Mouse (Mus musculus) forebrain, embryonic 14.5 days (tissue): ENCODE data around the gene Hsd17b7. TPM values are rescaled to one million over a fixed set of nuclear protein-coding genes. Genes with fewer than 3 reads are reported as not detected.

Source experiments
- ATAC-seq: fragments of 200-750 bp; cut with Nextera tagmentation; 2 replicates; pipeline ENCODE4 v1.8.0; 2017; ENCODE audit warnings: mild to moderate bottlenecking, moderate library complexity
- DNase-seq: peaks from one replicate; pipeline ENCODE4 v3.0.0-alpha.2; 2015; ENCODE audit warnings: low spot score
- H3K27ac ChIP-seq: fragments of 300-500 bp; sonication (generic); 2 replicates; pipeline ENCODE4 v1.5.1; 2014; ENCODE audit warnings: low read depth, mild to moderate bottlenecking, control low read depth, low read length, moderate library complexity
- H3K27me3 ChIP-seq: fragments of 300-500 bp; sonication (generic); replicated peaks from 2 replicates; pipeline ENCODE4 v1.6.1; 2014; ENCODE audit warnings: low read length, control low read depth, mixed read lengths; ENCODE audit not compliant: control insufficient read depth, insufficient read depth
- H3K36me3 ChIP-seq: fragments of 300-500 bp; sonication (generic); 2 replicates; pipeline ENCODE4 v1.6.1; 2014; ENCODE audit warnings: low read length, control low read depth; ENCODE audit not compliant: control insufficient read depth, insufficient read depth
- H3K4me1 ChIP-seq: fragments of 300-500 bp; sonication (generic); 2 replicates; pipeline ENCODE4 v1.6.1; 2014; ENCODE audit warnings: antibody characterized with exemption, low read length, control low read depth; ENCODE audit not compliant: control insufficient read depth, insufficient read depth
- H3K4me2 ChIP-seq: fragments of 300-500 bp; sonication (generic); 2 replicates; pipeline ENCODE4 v1.6.1; 2014; ENCODE audit warnings: mild to moderate bottlenecking, control low read depth, low read length
- H3K4me3 ChIP-seq: fragments of 300-500 bp; sonication (generic); 2 replicates; pipeline ENCODE4 v1.5.1; 2014; ENCODE audit warnings: low read depth, low read length, control low read depth
- H3K9ac ChIP-seq: fragments of 300-500 bp; sonication (generic); 2 replicates; pipeline ENCODE4 v1.6.1; 2014; ENCODE audit warnings: mild to moderate bottlenecking, low read length, control low read depth, moderate library complexity
- H3K9me3 ChIP-seq: fragments of 300-500 bp; sonication (generic); replicated peaks from 2 replicates; pipeline ENCODE4 v1.6.1; 2016; ENCODE audit warnings: low read length, control low read depth, mixed read lengths; ENCODE audit not compliant: control insufficient read depth
- WGBS: fragments of 180-500 bp; shearing (Covaris S2); extraction: QIAGEN DNeasy Blood & Tissue Kit; methylation state at CpG from one replicate; pipeline ENCODE4 v1.1.7; 2014; 5-methylcytosine and 5-hydroxymethylcytosine counted together
- polyA plus RNA-seq: library from polyadenylated mRNA; unstranded; fragments of >200 nt; fragmentation: Nextera tagmentation; extraction: Ambion mirVana; gene quantifications from 2 replicates; pipeline ENCODE4 v1.2.1, GENCODE M21; 2014

The Hsd17b7 gene
- polyA plus RNA-seq, 1 experiment from 2014 or later = 14.4 TPM

DNA sequence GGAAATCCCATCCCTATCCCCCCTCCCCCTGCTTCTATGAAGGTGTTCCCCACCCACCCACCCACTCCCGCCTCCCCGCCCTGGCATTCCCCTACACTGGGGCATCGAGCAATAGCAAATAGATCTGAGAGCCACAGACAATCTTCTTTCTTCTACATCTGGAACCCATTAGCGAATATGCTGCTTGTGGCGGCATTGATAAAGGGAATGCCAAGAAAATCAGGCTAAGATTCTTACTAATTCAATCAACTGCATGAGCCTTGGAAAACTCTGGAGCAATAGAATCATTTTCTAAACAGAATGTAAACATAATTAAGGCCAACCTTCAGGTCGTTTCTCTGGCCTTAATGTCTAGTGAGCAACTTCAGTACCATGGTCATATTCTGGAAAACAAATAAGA, 57.5 kb downstream of the Hsd17b7 start:
- Histone ChIP-seq H3K4me2 (no peak overlapping the region), H3K27ac (no peak overlapping the region), H3K36me3 (no peaks in the 10 kb centered on the region), H3K4me1 (no peaks in the 10 kb centered on the region), H3K27me3 (no peaks in the 10 kb centered on the region), H3K4me3 (no peak overlapping the region), H3K9me3 (no peaks in the 10 kb centered on the region), H3K9ac (no peak overlapping the region)
- ATAC-seq (no peak), DNase-seq (no peak)
- WGBS = 79% methylated on average over 6 of the region's 6 CpGs

DNA sequence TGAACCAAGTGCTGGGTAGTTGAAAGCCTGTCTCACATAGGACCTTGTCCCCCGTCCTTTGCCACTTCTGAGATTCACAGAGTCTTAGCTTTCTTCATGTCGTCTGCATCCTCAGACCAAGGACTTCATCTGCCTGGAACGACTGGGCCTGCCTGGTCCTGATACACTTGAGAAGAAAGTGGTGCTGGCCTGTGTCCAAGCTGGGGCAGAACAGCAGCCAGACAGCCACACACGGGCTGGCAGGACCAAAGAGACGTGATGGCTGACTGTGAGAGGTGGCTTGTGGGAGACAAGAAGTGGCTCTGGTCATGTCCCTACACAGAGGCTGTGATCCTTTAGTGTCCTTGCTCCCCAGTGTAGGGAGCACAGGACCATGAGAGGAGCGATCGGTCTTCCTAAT, 58.3 kb downstream of the Hsd17b7 start:
- Histone ChIP-seq H3K27me3 (no peaks in the 10 kb centered on the region), H3K9me3 (no peaks in the 10 kb centered on the region), H3K4me2 (no peak overlapping the region), H3K4me3 (no peak overlapping the region), H3K27ac (no peak overlapping the region), H3K4me1 (no peaks in the 10 kb centered on the region), H3K9ac (no peak overlapping the region), H3K36me3 (no peaks in the 10 kb centered on the region)
- 69% methylated on average over 7 of the region's 7 CpGs for WGBS
- ATAC-seq (no peak; the same call in 1 of the 2 replicates), DNase-seq (no peak)

DNA sequence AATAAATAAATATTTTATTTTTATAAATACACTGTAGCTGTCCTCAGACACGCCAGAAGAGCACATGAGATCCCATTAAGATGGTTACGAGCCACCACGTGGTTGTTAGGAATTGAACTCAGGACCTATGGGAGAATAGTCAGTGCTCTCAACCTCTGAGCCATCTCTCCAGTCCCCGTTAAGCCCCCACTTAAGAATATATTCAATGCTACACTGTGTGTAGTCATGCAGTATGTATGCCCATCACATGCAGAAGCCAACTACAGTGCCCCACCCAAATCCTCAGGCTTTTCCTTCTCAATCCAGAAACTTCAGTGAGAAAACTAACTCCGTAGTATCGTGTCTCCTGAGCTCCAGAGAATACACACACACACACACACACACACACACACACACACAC, 59.4 kb downstream of the Hsd17b7 start:
- H3K9me3 ChIP-seq = no peaks in the 10 kb centered on the region
- H3K4me3 ChIP-seq = no peak overlapping the region
- no peak for DNase-seq
- no peak for ATAC-seq
- H3K36me3 ChIP-seq = no peaks in the 10 kb centered on the region
- H3K9ac ChIP-seq = no peak overlapping the region
- H3K4me2 ChIP-seq = no peak overlapping the region
- no peaks in the 10 kb centered on the region for H3K27me3 ChIP-seq
- WGBS = 90% methylated on average over 6 of the region's 6 CpGs
- no peaks in the 10 kb centered on the region for H3K4me1 ChIP-seq
- no peak overlapping the region for H3K27ac ChIP-seq

DNA sequence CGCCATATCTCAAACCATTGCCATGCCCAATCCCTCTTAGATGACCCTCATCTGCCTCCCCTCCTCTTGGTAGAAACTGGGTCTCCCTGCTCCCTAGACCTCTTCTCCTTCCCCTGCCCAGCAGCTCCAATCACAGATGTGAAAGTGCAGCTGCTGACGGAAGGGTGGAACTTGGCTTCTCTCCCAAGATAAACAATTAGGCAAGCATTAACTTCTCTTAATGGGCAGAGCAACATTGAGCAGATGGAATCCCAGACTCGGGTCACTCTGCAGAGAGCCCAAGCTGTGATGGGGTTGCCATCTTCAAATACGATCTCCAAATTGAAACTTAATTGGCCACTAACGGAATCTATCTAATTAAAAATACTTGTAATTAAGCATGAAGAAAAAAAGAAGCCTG, 59.9 kb downstream of the Hsd17b7 start:
- H3K27ac ChIP-seq = no peak overlapping the region
- no peak overlapping the region for H3K9ac ChIP-seq
- peak; percentile 47 for DNase-seq
- ATAC-seq = peak; percentile 32; the same call in 1 of the 2 replicates
- WGBS = 44% methylated on average over 5 of the region's 5 CpGs
- no peaks in the 10 kb centered on the region for H3K36me3 ChIP-seq
- H3K4me3 ChIP-seq = no peak overlapping the region
- no peaks in the 10 kb centered on the region for H3K9me3 ChIP-seq
- no peak overlapping the region for H3K4me2 ChIP-seq
- no peaks in the 10 kb centered on the region for H3K27me3 ChIP-seq
- H3K4me1 ChIP-seq = no peaks in the 10 kb centered on the region

DNA sequence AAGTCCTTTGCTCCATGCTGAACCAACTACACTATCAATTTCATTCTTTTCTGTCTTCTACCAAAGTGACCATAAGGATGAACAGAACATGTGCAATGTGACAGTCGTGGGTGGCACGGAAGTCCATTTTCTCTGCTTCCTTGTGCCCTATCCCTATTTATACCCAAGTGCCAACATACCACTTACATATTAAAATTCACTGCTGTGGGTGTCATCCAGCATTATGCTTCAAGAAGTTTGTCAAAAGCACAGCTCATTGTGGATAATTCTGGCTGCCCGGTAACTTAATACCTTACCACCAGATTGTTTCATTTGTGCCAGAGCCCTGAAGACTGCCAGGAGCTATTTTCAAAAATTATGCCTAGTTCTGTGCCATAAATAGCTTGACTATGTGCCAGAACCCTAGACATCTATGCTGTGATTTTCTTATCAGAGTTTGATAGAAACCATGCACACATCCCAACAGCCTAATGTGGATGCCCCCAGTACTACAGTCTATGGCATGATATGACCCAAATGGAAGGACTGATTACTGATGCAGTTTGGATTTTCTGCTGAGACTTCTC, 68.2 kb downstream of the Hsd17b7 start:
- Histone ChIP-seq H3K4me1 (no peaks in the 10 kb centered on the region), H3K4me2 (no peak overlapping the region), H3K9ac (no peak overlapping the region), H3K27me3 (no peaks in the 10 kb centered on the region), H3K27ac (no peak overlapping the region), H3K4me3 (no peak overlapping the region), H3K36me3 (no peaks in the 10 kb centered on the region), H3K9me3 (no peaks in the 10 kb centered on the region)
- WGBS = 90% methylated on average over 3 of the region's 3 CpGs
- no peak for ATAC-seq
- DNase-seq = no peak

Other genes with a start within 250 kb of the Hsd17b7 start
- 46.0 and 55.6 TPM in 2 replicates for gene Rgs4, start 221.6 kb downstream of the Hsd17b7 start, polyA plus RNA-seq
- gene Ccdc190, start 40.6 kb downstream of the Hsd17b7 start, polyA plus RNA-seq = 2.3 and 3.8 TPM in 2 replicates
- 4.7 and 9.9 TPM in 2 replicates for gene Ddr2, start 141.5 kb upstream of the Hsd17b7 start, polyA plus RNA-seq
- gene Uap1, start 205.7 kb upstream of the Hsd17b7 start, polyA plus RNA-seq = 57.9 and 63.6 TPM in 2 replicates
- gene Uhmk1, start 246.2 kb upstream of the Hsd17b7 start, polyA plus RNA-seq = 7.4 and 7.5 TPM in 2 replicates